Mouse (Mus musculus) thymus, adult 2 months (tissue): ENCODE results near the gene 1700020N01Rik. TPM values are rescaled to one million over a fixed set of nuclear protein-coding genes. Genes with fewer than 3 reads are reported as not detected.

Source experiments
- DNase-seq: peaks from one replicate; pipeline ENCODE4 v3.0.0; 2021
- H3K27ac ChIP-seq: fragments of 200-500 bp; 2 replicates; pipeline ENCODE4 v1.5.1; 2012; ENCODE audit warnings: low read length, control low read depth; ENCODE audit not compliant: control insufficient read depth, insufficient read depth
- H3K27me3 ChIP-seq: fragments of 200-500 bp; 2 replicates; pipeline ENCODE4 v1.6.1; 2012; ENCODE audit warnings: mild to moderate bottlenecking, low read length, moderate library complexity, mixed read lengths; ENCODE audit not compliant: control insufficient read depth, insufficient read depth
- H3K36me3 ChIP-seq: fragments of 200-500 bp; 2 replicates; pipeline ENCODE4 v1.6.1; 2012; ENCODE audit warnings: mild to moderate bottlenecking, low read length, moderate library complexity; ENCODE audit not compliant: control insufficient read depth, insufficient read depth
- H3K4me1 ChIP-seq: fragments of 200-500 bp; replicated peaks from 2 replicates; pipeline ENCODE4 v1.6.1; 2012; ENCODE audit warnings: low read length; ENCODE audit not compliant: control insufficient read depth, insufficient read depth
- H3K4me3 ChIP-seq: fragments of 200-500 bp; 2 replicates; pipeline ENCODE4 v1.5.1; 2012; ENCODE audit warnings: mild to moderate bottlenecking, low read length, control low read depth, moderate library complexity; ENCODE audit not compliant: control insufficient read depth, insufficient read depth
- CTCF ChIP-seq: fragments of 200-500 bp; IDR thresholded peaks from 2 replicates; pipeline ENCODE4 v1.5.1; 2012; ENCODE audit warnings: mild to moderate bottlenecking, control low read depth, low read length, moderate library complexity, borderline replicate concordance; ENCODE audit not compliant: control insufficient read depth, poor library complexity, insufficient read depth; ENCODE audit errors: extremely low read depth
- POLR2A ChIP-seq: fragments of 200-500 bp; IDR thresholded peaks from 2 replicates; pipeline ENCODE4 v1.6.1; 2012; ENCODE audit warnings: mild to moderate bottlenecking, low read length, control low read depth, moderate library complexity; ENCODE audit not compliant: control insufficient read depth, poor library complexity, insufficient read depth; ENCODE audit errors: extremely low read depth
- WGBS: fragments of 180-500 bp; shearing (Covaris S2); methylation state at CpG from one replicate; pipeline ENCODE4 v1.1.7; 2018; 5-methylcytosine and 5-hydroxymethylcytosine counted together
- polyA plus RNA-seq: library from polyadenylated mRNA; depleted of rRNA; stranded (reverse); fragments of >200 nt; gene quantifications from 2 replicates; pipeline ENCODE4 v1.2.3, GENCODE M21; 2012

The 1700020N01Rik gene
- polyA plus RNA-seq, 1 experiment = 0.09 TPM

- DNase-seq = no peak
- Histone ChIP-seq H3K27me3 (no peaks in the 10 kb centered on the region), H3K4me1 (no peaks in the 10 kb centered on the region), H3K4me3 (no peak overlapping the region), H3K36me3 (no peaks in the 10 kb centered on the region), H3K27ac (no peak overlapping the region)
- TF ChIP-seq CTCF = no peak
- TF ChIP-seq POLR2A = no peak
- 95% methylated on average over 4 of the region's 4 CpGs for WGBS
Measured at GRCm38 (mm10) chr10:21588007-21588852, 4.7 kb upstream of the 1700020N01Rik start.

GRCm38 (mm10) chr10:21600931-21601330, 8.0 kb downstream of the 1700020N01Rik start:
- H3K4me1 ChIP-seq = no peaks in the 10 kb centered on the region
- H3K27me3 ChIP-seq = no peaks in the 10 kb centered on the region
- H3K4me3 ChIP-seq = no peak overlapping the region
- H3K36me3 ChIP-seq = no peaks in the 10 kb centered on the region
- 50% methylated on average over 5 of the region's 5 CpGs for WGBS
- TF ChIP-seq POLR2A (no peak), CTCF (no peak)
- DNase-seq = peak; percentile 65
- H3K27ac ChIP-seq = no peak overlapping the region

DNA sequence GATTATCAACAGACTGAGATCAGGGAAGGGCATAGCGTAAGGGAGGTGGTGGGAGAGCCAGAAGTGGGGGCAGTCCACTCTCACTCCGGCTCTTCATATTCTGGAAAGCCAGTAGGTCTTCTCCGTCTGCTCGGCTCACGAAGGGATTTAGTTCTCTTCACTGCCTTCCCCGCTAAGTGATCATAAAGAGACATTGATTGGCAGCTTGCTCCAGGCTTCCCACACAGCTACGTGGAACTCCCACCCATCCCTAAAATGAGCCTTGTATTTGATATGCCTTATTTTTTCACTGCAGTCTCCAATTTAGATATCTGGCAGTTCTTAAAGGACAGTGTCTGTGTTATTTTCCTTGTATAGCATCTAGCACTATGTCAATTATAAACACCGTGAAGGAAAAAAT, 11.5 kb downstream of the 1700020N01Rik start:
- H3K36me3 ChIP-seq = no peaks in the 10 kb centered on the region
- no peaks in the 10 kb centered on the region for H3K27me3 ChIP-seq
- DNase-seq = no peak
- WGBS = 97% methylated on average over 8 of the region's 8 CpGs
- H3K27ac ChIP-seq = no peak overlapping the region
- no peak for TF ChIP-seq CTCF
- no peak overlapping the region for H3K4me3 ChIP-seq
- H3K4me1 ChIP-seq = no peaks in the 10 kb centered on the region

- Histone ChIP-seq H3K4me1 (no peaks in the 10 kb centered on the region), H3K27ac (peak overlapping the region; percentile 30; the same call in 1 of the 2 replicates), H3K36me3 (no peaks in the 10 kb centered on the region), H3K4me3 (no peak overlapping the region), H3K27me3 (no peaks in the 10 kb centered on the region)
- no peak for TF ChIP-seq POLR2A
- no peak for TF ChIP-seq CTCF
- WGBS = 46% methylated on average over 4 of the region's 4 CpGs
- no peak for DNase-seq
Measured at GRCm38 (mm10) chr10:21605011-21605571, 12.1 kb downstream of the 1700020N01Rik start.

- Histone ChIP-seq H3K4me3 (no peak overlapping the region), H3K36me3 (no peaks in the 10 kb centered on the region), H3K27me3 (no peaks in the 10 kb centered on the region), H3K27ac (peak overlapping the region; percentile 19; the same call in 1 of the 2 replicates), H3K4me1 (no peaks in the 10 kb centered on the region)
- WGBS = 93% methylated on average over 5 of the region's 5 CpGs
- DNase-seq = no peak
- TF ChIP-seq POLR2A (no peak), CTCF (no peak)
Measured at GRCm38 (mm10) chr10:21605601-21606000, 12.7 kb downstream of the 1700020N01Rik start.

DNA sequence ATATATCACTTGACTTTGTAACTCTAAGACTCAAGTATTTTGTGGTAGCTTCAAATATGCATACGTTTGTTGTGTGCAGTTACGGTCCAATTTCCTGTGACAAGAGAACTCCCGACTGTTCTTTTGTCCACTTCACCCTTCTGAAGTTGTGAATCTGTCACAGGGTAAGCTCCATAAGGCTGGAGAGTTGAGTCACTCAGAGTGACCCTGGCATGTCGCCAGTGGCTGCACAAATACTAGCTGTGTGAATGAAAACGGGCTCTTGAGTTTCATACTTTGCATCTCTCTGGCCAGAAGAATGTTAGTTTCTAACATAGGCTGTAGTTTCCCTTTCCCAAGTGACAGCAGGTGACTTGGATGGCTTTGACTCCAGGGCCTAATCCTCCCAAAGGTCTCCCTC, 14.0 kb downstream of the 1700020N01Rik start:
- 89% methylated on average over 5 of the region's 5 CpGs for WGBS

DNA sequence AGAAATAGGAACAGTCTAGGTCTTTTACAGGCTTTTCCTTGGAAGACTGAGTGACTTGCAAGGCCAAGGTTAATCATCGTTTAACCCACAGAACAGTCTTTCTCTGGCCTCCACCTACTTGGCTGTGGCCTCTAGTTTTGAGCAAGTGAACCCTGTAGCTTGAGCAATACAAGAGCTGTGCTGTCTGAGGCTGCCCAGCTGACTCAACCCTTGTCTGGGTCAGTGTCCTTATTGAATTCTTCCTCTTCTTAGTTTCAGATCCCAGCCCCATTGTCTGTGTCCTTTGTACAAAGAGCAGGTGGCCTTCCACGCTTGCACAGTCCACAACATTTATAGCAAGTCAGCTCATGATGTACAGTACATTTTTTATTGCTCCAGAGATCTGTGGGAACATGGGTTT, 16.6 kb downstream of the 1700020N01Rik start:
- Histone ChIP-seq H3K27ac (no peak overlapping the region), H3K27me3 (no peaks in the 10 kb centered on the region), H3K36me3 (no peaks in the 10 kb centered on the region), H3K4me3 (no peak overlapping the region), H3K4me1 (no peaks in the 10 kb centered on the region)
- TF ChIP-seq CTCF (no peak), POLR2A (no peak)
- 93% methylated on average over 2 of the region's 2 CpGs for WGBS
- DNase-seq = no peak

More for the DNA sequence above, 14.0 kb downstream of the 1700020N01Rik start:
- TF ChIP-seq CTCF (no peak), POLR2A (no peak)
- no peaks in the 10 kb centered on the region for H3K4me1 ChIP-seq
- H3K36me3 ChIP-seq = no peaks in the 10 kb centered on the region
- no peak for DNase-seq
- H3K27ac ChIP-seq = no peak overlapping the region
- H3K27me3 ChIP-seq = no peaks in the 10 kb centered on the region
- H3K4me3 ChIP-seq = no peak overlapping the region
